Mouse (Mus musculus): ENCODE measurements at regions not wholly inside any gene's neighbourhood (a gene's known extent, or its start where the extent isn't known, plus 50 kb on each side); places are given as distances from the start of the nearest gene placed in this dataset.

DNA sequence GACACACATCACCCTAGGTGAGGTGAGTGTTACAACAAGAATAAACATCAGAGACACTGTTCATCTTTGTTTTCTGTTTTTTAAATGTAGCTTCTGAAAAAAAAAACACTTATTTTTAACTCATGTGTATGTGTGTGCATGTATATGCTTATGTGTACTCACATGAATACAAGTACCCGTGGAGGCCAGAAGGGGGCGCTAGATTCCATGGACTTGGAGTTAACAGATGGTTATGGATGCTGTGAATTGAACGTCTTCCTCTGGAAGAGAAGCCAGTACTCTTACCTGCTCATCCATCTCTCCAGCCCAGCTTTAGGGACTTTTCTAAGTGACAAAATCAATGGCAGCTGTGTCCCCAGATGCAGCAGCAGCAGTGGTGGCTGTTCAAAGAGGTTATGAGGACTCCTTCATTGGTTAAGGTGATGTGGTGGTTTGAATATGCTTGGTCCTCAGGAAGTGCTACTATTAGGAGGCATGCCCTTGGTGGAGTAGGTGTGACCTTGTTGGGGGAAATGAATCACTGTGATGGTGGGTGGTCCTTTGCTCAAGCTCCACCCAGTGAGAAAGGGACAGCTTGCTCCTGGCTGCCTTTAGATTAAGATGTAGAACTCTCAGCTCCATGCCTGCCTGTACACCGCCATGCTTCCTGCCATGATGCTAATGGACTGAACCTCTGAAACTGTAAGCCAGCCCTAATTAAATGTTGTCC is 56.1 kb upstream of the Tmem132d start:
- Histone ChIP-seq H3K27me3 (ENCODE audit: control insufficient read depth, insufficient read depth, low read length) (no peaks in the 10 kb centered on the region), H3K36me3 (ENCODE audit: control insufficient read depth, insufficient read depth, low read length) (no peaks in the 10 kb centered on the region), H3K27ac (ENCODE audit: control insufficient read depth, insufficient read depth, low read length) (no peak overlapping the region), H3K4me1 (replicated peaks; ENCODE audit: control insufficient read depth, insufficient read depth, low read length) (no peaks in the 10 kb centered on the region), H3K4me3 (ENCODE audit: control insufficient read depth, insufficient read depth, low read length) (no peak overlapping the region)
- 85% methylated on average over 4 of the region's 4 CpGs for WGBS
- TF ChIP-seq CTCF (IDR thresholded peaks at IDR 0.05; ENCODE audit: borderline replicate concordance, control insufficient read depth, extremely low read depth, insufficient read depth, low read length, poor library complexity), result no peak
- TF ChIP-seq POLR2A (IDR thresholded peaks at IDR 0.05; ENCODE audit: control insufficient read depth, extremely low read depth, insufficient read depth, low read length, poor library complexity), result no peak
- DNase-seq, result no peak

GRCm38 (mm10) chr5:128487371-128487770 is 54.5 kb upstream of the Tmem132d start:
- H3K36me3 ChIP-seq (ENCODE audit: control insufficient read depth, insufficient read depth, low read length), result no peaks in the 10 kb centered on the region
- no peaks in the 10 kb centered on the region for H3K27me3 ChIP-seq (ENCODE audit: control insufficient read depth, insufficient read depth, low read length)
- no peak overlapping the region for H3K27ac ChIP-seq (ENCODE audit: control insufficient read depth, insufficient read depth, low read length)
- no peak for TF ChIP-seq CTCF (IDR thresholded peaks at IDR 0.05; ENCODE audit: borderline replicate concordance, control insufficient read depth, extremely low read depth, insufficient read depth, low read length, poor library complexity)
- TF ChIP-seq POLR2A (IDR thresholded peaks at IDR 0.05; ENCODE audit: control insufficient read depth, extremely low read depth, insufficient read depth, low read length, poor library complexity), result no peak
- no peak for DNase-seq
- H3K4me3 ChIP-seq (ENCODE audit: control insufficient read depth, insufficient read depth, low read length), result no peak overlapping the region
- WGBS, result 83% methylated on average over 3 of the region's 3 CpGs
- H3K4me1 ChIP-seq (replicated peaks; ENCODE audit: control insufficient read depth, insufficient read depth, low read length), result no peaks in the 10 kb centered on the region

DNA sequence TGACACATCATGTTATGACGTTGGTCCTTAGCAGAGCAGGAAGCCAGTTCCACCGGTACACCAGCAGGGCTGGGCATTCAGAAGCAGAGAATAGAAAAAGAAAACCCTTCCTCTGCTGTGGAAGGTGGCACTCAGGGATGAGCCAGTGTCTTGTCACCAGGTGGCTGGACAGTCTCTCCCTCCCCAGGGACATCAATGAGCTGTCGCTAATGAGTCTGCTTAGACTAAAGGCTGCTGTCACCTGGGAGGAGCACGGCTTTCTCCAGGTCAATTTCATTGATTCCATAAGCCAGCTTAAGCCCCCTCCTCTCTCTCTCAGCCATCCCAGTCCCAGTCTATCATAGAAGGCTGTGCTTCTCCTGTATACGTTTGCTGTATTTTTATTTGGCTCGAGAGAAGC is 51.2 kb upstream of the Tmem132d start:
- TF ChIP-seq POLR2A (IDR thresholded peaks at IDR 0.05; ENCODE audit: control insufficient read depth, extremely low read depth, insufficient read depth, low read length, poor library complexity) (no peak), CTCF (IDR thresholded peaks at IDR 0.05; ENCODE audit: borderline replicate concordance, control insufficient read depth, extremely low read depth, insufficient read depth, low read length, poor library complexity) (no peak)
- Histone ChIP-seq H3K27ac (ENCODE audit: control insufficient read depth, insufficient read depth, low read length) (no peak overlapping the region), H3K27me3 (ENCODE audit: control insufficient read depth, insufficient read depth, low read length) (no peaks in the 10 kb centered on the region), H3K4me1 (replicated peaks; ENCODE audit: control insufficient read depth, insufficient read depth, low read length) (no peaks in the 10 kb centered on the region), H3K4me3 (ENCODE audit: control insufficient read depth, insufficient read depth, low read length) (no peak overlapping the region), H3K36me3 (ENCODE audit: control insufficient read depth, insufficient read depth, low read length) (no peaks in the 10 kb centered on the region)
- DNase-seq, result no peak
- whole genome bisulfite sequencing, result 51% methylated on average over 6 of the region's 6 CpGs

DNA sequence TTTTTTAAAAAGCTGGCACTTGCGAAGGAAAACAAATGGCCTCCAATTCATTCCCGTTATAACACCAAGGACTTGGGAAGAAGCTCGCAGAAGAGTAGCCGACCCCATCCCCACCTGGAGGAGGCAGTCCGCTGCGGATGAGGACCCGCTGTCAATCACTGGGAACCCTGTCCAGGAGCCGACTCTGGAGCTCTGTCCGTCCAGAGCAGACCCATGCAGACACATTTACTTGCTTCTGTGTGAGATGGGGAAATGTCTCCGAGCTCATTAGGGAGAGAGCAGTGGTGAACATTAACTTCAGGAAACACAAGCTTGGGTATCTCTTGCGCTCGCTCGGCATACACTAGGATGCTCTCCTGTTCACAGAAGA is 50.5 kb upstream of the Tmem132d start:
- no peak for DNase-seq
- Histone ChIP-seq H3K27ac (ENCODE audit: control insufficient read depth, insufficient read depth, low read length) (no peak overlapping the region), H3K36me3 (ENCODE audit: control insufficient read depth, insufficient read depth, low read length) (no peaks in the 10 kb centered on the region), H3K4me3 (ENCODE audit: control insufficient read depth, insufficient read depth, low read length) (no peak overlapping the region), H3K27me3 (ENCODE audit: control insufficient read depth, insufficient read depth, low read length) (no peaks in the 10 kb centered on the region), H3K4me1 (replicated peaks; ENCODE audit: control insufficient read depth, insufficient read depth, low read length) (no peaks in the 10 kb centered on the region)
- 17% methylated on average over 13 of the region's 13 CpGs for WGBS
- TF ChIP-seq POLR2A (IDR thresholded peaks at IDR 0.05; ENCODE audit: control insufficient read depth, extremely low read depth, insufficient read depth, low read length, poor library complexity), result no peak
- no peak for TF ChIP-seq CTCF (IDR thresholded peaks at IDR 0.05; ENCODE audit: borderline replicate concordance, control insufficient read depth, extremely low read depth, insufficient read depth, low read length, poor library complexity)

DNA sequence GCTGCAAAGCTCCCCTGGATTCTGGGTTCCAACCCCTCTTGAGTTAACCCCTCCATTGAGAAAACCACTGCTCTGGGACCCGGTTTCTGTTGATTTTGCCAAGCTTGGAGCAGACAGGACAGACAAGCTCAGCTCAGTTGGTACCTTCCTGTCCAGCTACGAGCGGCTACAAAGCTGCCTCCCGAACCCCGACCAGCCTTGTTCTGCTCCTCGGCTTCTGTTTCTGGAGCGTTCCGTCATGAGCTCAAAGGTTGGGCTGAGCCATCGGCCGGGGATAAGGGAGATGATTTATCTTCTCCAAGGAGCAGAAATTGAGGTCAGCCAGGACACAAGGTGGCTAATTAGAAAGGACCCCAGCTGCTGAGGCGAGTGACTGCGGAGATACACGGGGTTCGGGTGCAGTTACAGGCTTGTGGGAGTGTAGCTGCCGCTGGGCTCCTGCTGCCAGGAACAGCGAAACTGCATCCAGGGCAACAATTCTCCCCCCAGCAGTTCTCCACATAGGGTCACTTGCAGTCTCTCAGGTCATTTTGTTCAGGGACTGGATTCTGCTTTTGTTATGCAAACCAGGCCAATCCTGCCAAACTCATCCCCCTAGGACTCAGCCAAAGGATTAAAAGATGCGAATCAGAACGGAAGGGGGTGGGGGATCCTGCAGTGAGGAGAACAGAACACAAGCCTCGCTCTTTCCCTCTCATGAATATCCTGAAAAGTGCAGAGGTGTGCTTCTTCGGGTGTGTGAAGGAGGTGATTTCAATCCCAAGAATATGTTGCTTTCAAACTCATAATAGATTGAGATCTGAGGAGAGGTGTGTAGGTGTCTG is 50.0 kb upstream of the Tmem132d start:
- 14% methylated on average over 20 of the region's 20 CpGs for WGBS
- Histone ChIP-seq H3K36me3 (ENCODE audit: control insufficient read depth, insufficient read depth, low read length) (no peaks in the 10 kb centered on the region), H3K4me3 (ENCODE audit: control insufficient read depth, insufficient read depth, low read length) (no peak overlapping the region), H3K27me3 (ENCODE audit: control insufficient read depth, insufficient read depth, low read length) (no peaks in the 10 kb centered on the region), H3K27ac (ENCODE audit: control insufficient read depth, insufficient read depth, low read length) (no peak overlapping the region), H3K4me1 (replicated peaks; ENCODE audit: control insufficient read depth, insufficient read depth, low read length) (no peaks in the 10 kb centered on the region)
- no peak for TF ChIP-seq CTCF (IDR thresholded peaks at IDR 0.05; ENCODE audit: borderline replicate concordance, control insufficient read depth, extremely low read depth, insufficient read depth, low read length, poor library complexity)
- TF ChIP-seq POLR2A (IDR thresholded peaks at IDR 0.05; ENCODE audit: control insufficient read depth, extremely low read depth, insufficient read depth, low read length, poor library complexity), result no peak
- DNase-seq, result no peak
